Comparison of ENCODE assay signal across 1 mouse cellular context in the genomic region with DNA sequence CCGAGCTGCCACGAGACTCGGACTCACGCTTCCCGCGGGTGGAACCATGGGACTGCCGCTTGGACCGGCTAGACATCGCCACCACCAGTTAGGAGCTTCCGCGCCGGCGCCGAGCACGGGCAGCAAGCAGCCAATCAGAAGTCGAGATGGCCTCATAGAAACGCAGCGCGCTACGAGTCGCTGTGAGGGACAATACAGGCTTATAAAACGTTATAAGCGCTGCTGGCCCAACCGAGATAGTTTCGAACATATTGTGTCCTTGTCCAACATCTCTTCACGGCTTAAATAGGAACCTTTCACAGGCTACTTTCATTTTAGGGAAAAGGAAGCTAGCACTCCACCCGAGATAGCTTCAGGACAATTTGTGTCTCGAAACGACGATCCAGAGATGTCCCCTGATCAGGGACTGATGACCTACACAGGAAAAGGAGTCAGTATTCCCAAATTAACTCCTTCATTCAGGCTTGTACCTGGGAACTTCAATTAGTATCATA.
TF ChIP-seq lines count a peak whose summit lies in the region.

Gene Usp39, minus strand, starts transcription at position 111 of the 494 bp plus-strand sequence.

TF ChIP-seq in MEL, 35 proteins besides CTCF, POLR2A, EP300 and RAD21 (continued from another document):
- no peak for TF ChIP-seq CHD2 (IDR thresholded peaks at IDR 0.05; ENCODE audit: low read length)
- TF ChIP-seq USF1 (IDR thresholded peaks at IDR 0.05; ENCODE audit: low read depth, low read length): peak; percentile 62
- peak; percentile 65; the same call in 1 of the 2 replicates for TF ChIP-seq POLR2AphosphoS2 (IDR thresholded peaks at IDR 0.05; ENCODE audit: low read length)
- no peak for TF ChIP-seq UBTF (IDR thresholded peaks at IDR 0.05; ENCODE audit: borderline replicate concordance, insufficient read depth, low read depth, low read length)
